Mouse (Mus musculus) A20 (cell line): Measurements from ENCODE around the gene Wfdc1.

Source experiments
- DNase-seq: peaks from one replicate; pipeline ENCODE4 v3.0.0-alpha.2; 2011; ENCODE audit warnings: low read depth, low spot score

The Wfdc1 gene

DNA sequence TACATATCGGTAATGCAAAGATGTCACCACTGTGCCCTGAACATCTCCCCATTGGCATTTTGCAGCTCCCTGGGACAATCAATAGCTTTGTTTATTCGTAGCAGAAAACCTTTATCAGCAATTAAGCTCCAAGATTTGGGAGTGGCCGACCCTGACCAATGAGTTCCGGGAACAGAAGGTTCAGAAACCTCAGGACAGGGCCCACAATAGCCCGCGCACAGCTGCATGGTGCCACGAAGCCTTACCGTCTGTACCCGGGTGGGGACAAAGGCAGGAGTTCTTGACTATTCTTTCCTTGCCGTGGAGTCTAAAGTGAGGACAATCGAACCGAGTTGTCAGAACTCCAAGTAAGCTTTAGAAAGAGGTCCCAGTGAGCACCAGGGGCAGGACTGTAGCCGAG is 65.9 kb downstream of the Wfdc1 start:
- DNase-seq = no peak

DNA sequence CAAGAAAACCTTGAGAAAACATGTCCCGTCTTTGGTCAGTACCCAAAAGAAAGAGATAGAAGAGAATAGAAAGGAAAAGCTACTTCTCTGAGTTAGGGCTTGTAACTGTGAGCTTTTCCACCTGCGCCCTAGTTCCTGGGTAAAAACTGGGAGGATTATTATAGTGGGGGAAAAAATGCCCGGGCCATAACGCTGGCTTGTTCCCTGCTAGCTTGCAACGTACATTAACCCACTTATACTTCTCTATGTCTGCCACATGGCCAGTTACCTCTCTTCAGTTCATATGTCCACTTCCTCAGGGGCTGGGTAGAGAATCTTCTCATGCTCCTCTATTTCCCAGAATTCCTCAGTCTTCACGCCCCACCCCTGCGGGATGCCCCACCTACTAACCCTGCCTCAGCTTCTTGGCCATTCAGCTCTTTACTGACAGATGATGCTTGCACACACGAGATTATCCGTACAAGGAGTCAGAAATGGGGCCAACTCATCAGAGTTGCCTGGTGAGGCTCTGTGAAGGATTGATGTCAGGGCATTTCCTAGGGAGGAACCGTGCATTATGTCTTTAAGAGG is 70.3 kb downstream of the Wfdc1 start:
- no peak for DNase-seq

DNA sequence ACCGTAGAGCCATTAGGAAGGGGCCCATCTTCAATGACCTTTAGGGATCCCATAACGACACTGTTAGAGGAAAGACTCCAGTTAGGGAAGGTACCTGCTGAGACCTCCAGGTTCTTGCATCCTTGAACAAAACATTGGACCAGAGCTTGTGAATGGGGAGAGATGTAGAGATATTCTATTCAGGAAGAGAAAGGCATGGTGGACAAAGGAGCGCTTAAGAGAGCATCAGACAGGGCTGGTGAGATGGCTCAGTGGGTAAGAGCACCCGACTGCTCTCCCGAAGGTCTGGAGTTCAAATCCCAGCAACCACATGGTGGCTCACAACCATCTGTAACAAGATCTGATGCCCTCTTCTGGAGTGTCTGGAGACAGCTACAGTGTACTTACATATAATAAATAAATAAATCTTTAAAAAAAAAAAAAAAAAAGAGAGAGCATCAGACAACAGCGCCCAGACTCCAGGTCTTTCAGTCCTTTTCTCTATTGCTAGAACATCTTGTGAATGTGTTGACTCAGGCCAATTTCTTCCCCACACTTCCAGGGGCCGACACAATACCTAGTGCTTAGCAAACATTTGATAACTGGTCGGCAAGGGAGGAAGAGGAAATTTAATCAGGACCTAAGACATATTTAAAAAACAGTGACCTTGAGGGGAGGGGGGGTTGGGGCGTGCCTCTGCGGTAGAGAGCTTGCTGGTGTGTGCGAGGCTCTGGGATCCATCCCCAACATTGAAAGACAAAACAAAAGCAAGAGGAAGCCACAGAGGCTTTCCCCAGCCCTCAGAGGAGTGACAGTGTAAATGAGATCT is 71.1 kb downstream of the Wfdc1 start:
- DNase-seq = no peak
